Mouse (Mus musculus) liver, embryonic 13.5 days (tissue): Measurements from ENCODE around the gene Gm12355. TPM values are rescaled to one million over a fixed set of nuclear protein-coding genes. Genes with fewer than 3 reads are reported as not detected.

Experiments
- ATAC-seq: fragments of 200-750 bp; cut with Nextera tagmentation; 2 replicates; pipeline ENCODE4 v1.8.0; 2017; ENCODE audit warnings: low read depth, mild to moderate bottlenecking, moderate number of reproducible peaks, moderate library complexity
- DNase-seq: peaks from one replicate; pipeline ENCODE4 v3.0.0; 2022
- H3K27ac ChIP-seq: fragments of 300-500 bp; sonication (generic); 2 replicates; pipeline ENCODE4 v1.5.1; 2015; ENCODE audit warnings: moderate library complexity, mild to moderate bottlenecking, inconsistent platforms
- H3K27me3 ChIP-seq: fragments of 300-500 bp; sonication (generic); 2 replicates; pipeline ENCODE4 v1.6.1; 2015; ENCODE audit warnings: mild to moderate bottlenecking, inconsistent platforms
- H3K36me3 ChIP-seq: fragments of 300-500 bp; sonication (generic); 2 replicates; pipeline ENCODE4 v1.6.1; 2015; ENCODE audit warnings: mild to moderate bottlenecking, inconsistent platforms
- H3K4me1 ChIP-seq: fragments of 300-500 bp; sonication (generic); replicated peaks from 2 replicates; pipeline ENCODE4 v1.6.1; 2015; ENCODE audit warnings: inconsistent platforms
- H3K4me2 ChIP-seq: fragments of 300-500 bp; sonication (generic); 2 replicates; pipeline ENCODE4 v1.6.1; 2015; ENCODE audit warnings: inconsistent platforms, mild to moderate bottlenecking, moderate library complexity
- H3K4me3 ChIP-seq: fragments of 300-500 bp; sonication (generic); replicated peaks from 2 replicates; pipeline ENCODE4 v1.5.1; 2015; ENCODE audit warnings: mild to moderate bottlenecking, inconsistent platforms
- H3K9ac ChIP-seq: fragments of 300-500 bp; sonication (generic); 2 replicates; pipeline ENCODE4 v1.6.1; 2015; ENCODE audit warnings: mild to moderate bottlenecking, inconsistent platforms
- H3K9me3 ChIP-seq: fragments of 300-500 bp; sonication (generic); replicated peaks from 2 replicates; pipeline ENCODE4 v1.6.1; 2016; ENCODE audit warnings: inconsistent platforms
- WGBS: fragments of 180-500 bp; shearing (Covaris S2); methylation state at CpG from one replicate; pipeline ENCODE4 v1.1.7; 2015; ENCODE audit not compliant: insufficient replicate concordance; 5-methylcytosine and 5-hydroxymethylcytosine counted together
- polyA plus RNA-seq: library from polyadenylated mRNA; unstranded; fragments of >200 nt; fragmentation: Nextera tagmentation; extraction: Ambion mirVana; gene quantifications from 2 replicates; pipeline ENCODE4 v1.2.1, GENCODE M21; 2015

Gene Gm12355
- polyA plus RNA-seq, 1 experiment from 2014 or later = 0.53 TPM

GRCm38 (mm10) chr11:98602090-98602690, 23.3 kb downstream of the Gm12355 start:
- ATAC-seq = peak; percentile 44; the same call in 1 of the 2 replicates

GRCm38 (mm10) chr11:98599291-98599690, 26.2 kb downstream of the Gm12355 start:
- no peaks in the 10 kb centered on the region for H3K36me3 ChIP-seq
- 23% methylated on average over 18 of the region's 18 CpGs for WGBS
- peaks cover 18% of the 10 kb centered on the region for H3K4me1 ChIP-seq
- no peak overlapping the region for H3K27ac ChIP-seq
- H3K4me2 ChIP-seq = no peak overlapping the region
- DNase-seq (no peak), ATAC-seq (no peak)
- no peak overlapping the region for H3K4me3 ChIP-seq
- H3K9me3 ChIP-seq = no peaks in the 10 kb centered on the region
- no peak overlapping the region for H3K9ac ChIP-seq
- H3K27me3 ChIP-seq = peaks cover 55% of the 10 kb centered on the region

More at GRCm38 (mm10) chr11:98602090-98602690, 23.3 kb downstream of the Gm12355 start:
- Histone ChIP-seq H3K36me3 (no peaks in the 10 kb centered on the region), H3K9ac (no peak overlapping the region), H3K27me3 (peaks cover 67% of the 10 kb centered on the region), H3K9me3 (no peaks in the 10 kb centered on the region), H3K4me2 (peak overlapping the region; percentile 56), H3K4me1 (peaks cover 16% of the 10 kb centered on the region), H3K27ac (no peak overlapping the region), H3K4me3 (peak overlapping the region; percentile 32)
- peak; percentile 68 for DNase-seq
- WGBS = 1% methylated on average over 20 of the region's 20 CpGs

GRCm38 (mm10) chr11:98598851-98599290, 26.6 kb downstream of the Gm12355 start:
- Histone ChIP-seq H3K27me3 (peaks cover 55% of the 10 kb centered on the region), H3K9me3 (no peaks in the 10 kb centered on the region), H3K4me2 (no peak overlapping the region), H3K27ac (no peak overlapping the region), H3K36me3 (no peaks in the 10 kb centered on the region), H3K9ac (no peak overlapping the region), H3K4me3 (no peak overlapping the region), H3K4me1 (peaks cover 18% of the 10 kb centered on the region)
- ATAC-seq (no peak), DNase-seq (no peak)
- WGBS = 56% methylated on average over 18 of the region's 18 CpGs

- Histone ChIP-seq H3K9me3 (no peaks in the 10 kb centered on the region), H3K27ac (peak within 1 kb of the TSS; percentile 16; the same call in 1 of the 2 replicates)
- whole genome bisulfite sequencing = 73% methylated on average over 8 of the region's 8 CpGs
Measured at GRCm38 (mm10) chr11:98597991-98598390, 27.5 kb downstream of the Gm12355 start, which contains the start of gene Lrrc3c. TSS of gene Lrrc3c (plus strand) at chr11:98598291.

GRCm38 (mm10) chr11:98597363-98597762, 28.1 kb downstream of the Gm12355 start:
- Histone ChIP-seq H3K9ac (no peak overlapping the region), H3K4me1 (peaks cover 27% of the 10 kb centered on the region), H3K9me3 (no peaks in the 10 kb centered on the region), H3K4me2 (no peak overlapping the region), H3K27me3 (peaks cover 55% of the 10 kb centered on the region), H3K36me3 (no peaks in the 10 kb centered on the region), H3K4me3 (no peak overlapping the region), H3K27ac (peak overlapping the region; percentile 16; the same call in 1 of the 2 replicates)
- ATAC-seq = peak; percentile 63
- WGBS = 24% methylated on average over 6 of the region's 6 CpGs
- DNase-seq = peak; percentile 65

More at GRCm38 (mm10) chr11:98597991-98598390, 27.5 kb downstream of the Gm12355 start, which contains the start of gene Lrrc3c:
- ATAC-seq (no peak), DNase-seq (no peak)
- H3K9ac ChIP-seq = no peak within 1 kb of the TSS
- H3K4me1 ChIP-seq = peaks cover 22% of the 10 kb centered on the region
- H3K4me2 ChIP-seq = no peak within 1 kb of the TSS
- H3K27me3 ChIP-seq = peaks cover 52% of the 10 kb centered on the region
- H3K36me3 ChIP-seq = no peaks in the 10 kb centered on the region
- no peak within 1 kb of the TSS for H3K4me3 ChIP-seq

DNA sequence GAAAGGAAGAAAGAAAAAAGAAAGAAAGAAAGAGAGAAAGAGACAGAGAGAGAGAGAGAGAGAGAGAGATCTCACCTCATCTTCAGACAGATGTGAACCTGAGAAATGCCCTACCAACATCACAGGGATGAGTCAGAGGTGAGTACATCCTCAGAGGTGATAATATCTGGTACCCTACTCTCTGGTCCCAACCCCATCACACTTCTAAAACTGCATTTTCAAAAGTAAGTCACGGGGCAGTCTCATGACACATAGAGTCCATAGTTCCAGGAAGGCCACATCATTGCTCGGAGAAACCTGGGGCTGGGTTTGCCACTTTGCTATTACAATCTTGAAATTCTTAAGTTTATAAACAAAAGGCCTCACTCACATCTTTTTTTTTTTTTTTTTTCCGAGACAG, 29.5 kb downstream of the Gm12355 start:
- no peak for ATAC-seq
- peaks cover 47% of the 10 kb centered on the region for H3K27me3 ChIP-seq

DNA sequence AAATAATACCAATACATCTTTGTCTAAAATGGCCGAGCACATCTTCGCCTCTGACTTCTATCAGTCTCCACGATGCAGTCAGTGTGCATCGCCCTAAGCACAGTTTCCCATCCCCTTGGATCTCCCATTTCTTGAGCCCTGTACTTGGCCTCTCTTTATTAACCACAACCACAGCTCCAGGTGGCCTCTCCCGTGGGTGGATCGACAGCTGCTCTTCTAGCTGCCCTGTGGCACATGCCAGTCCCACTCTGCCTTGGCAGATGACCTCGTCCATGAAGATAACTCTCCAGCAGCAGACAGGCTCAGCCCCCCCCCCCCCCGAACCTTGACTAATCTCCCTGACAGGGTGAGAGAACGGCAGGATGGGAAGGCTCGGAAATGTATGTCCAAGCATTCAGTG, 30.0 kb downstream of the Gm12355 start:
- Histone ChIP-seq H3K4me3 (no peak overlapping the region), H3K27ac (no peak overlapping the region), H3K4me1 (peaks cover 25% of the 10 kb centered on the region), H3K4me2 (no peak overlapping the region), H3K36me3 (no peaks in the 10 kb centered on the region), H3K9ac (no peak overlapping the region), H3K27me3 (peaks cover 42% of the 10 kb centered on the region), H3K9me3 (no peaks in the 10 kb centered on the region)
- no peak for DNase-seq
- no peak for ATAC-seq
- WGBS = 58% methylated on average over 10 of the region's 10 CpGs

More for the DNA sequence above, 29.5 kb downstream of the Gm12355 start:
- DNase-seq = no peak
- H3K36me3 ChIP-seq = no peaks in the 10 kb centered on the region
- H3K9ac ChIP-seq = no peak overlapping the region
- no peaks in the 10 kb centered on the region for H3K9me3 ChIP-seq
- H3K4me1 ChIP-seq = peaks cover 25% of the 10 kb centered on the region
- 66% methylated on average over 3 of the region's 3 CpGs for WGBS
- no peak overlapping the region for H3K27ac ChIP-seq
- no peak overlapping the region for H3K4me2 ChIP-seq
- no peak overlapping the region for H3K4me3 ChIP-seq

DNA sequence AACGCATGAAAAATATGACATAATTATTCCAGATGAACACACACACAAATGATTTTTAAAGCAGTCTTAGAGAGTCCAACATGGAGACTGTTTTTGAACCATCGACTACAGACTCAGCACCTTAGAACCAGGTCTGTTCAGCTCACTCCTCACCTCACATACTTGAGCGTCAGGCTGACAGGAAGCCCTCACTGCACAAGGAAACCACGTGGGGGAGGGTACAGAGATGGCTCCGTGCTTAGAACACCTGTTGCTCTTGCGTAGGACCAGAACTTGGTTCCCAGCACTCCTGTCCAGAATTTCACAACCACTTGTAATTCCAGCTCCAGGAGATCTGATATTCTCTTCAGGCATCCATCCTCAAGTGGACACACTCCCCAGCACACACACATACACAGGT, 30.4 kb downstream of the Gm12355 start:
- Histone ChIP-seq H3K4me1 (peaks cover 25% of the 10 kb centered on the region), H3K9me3 (no peaks in the 10 kb centered on the region), H3K27ac (no peak overlapping the region), H3K9ac (no peak overlapping the region), H3K36me3 (no peaks in the 10 kb centered on the region), H3K4me3 (no peak overlapping the region), H3K4me2 (no peak overlapping the region), H3K27me3 (peaks cover 37% of the 10 kb centered on the region)
- DNase-seq = no peak
- ATAC-seq = no peak
- 50% methylated on average over 6 of the region's 6 CpGs for WGBS

DNA sequence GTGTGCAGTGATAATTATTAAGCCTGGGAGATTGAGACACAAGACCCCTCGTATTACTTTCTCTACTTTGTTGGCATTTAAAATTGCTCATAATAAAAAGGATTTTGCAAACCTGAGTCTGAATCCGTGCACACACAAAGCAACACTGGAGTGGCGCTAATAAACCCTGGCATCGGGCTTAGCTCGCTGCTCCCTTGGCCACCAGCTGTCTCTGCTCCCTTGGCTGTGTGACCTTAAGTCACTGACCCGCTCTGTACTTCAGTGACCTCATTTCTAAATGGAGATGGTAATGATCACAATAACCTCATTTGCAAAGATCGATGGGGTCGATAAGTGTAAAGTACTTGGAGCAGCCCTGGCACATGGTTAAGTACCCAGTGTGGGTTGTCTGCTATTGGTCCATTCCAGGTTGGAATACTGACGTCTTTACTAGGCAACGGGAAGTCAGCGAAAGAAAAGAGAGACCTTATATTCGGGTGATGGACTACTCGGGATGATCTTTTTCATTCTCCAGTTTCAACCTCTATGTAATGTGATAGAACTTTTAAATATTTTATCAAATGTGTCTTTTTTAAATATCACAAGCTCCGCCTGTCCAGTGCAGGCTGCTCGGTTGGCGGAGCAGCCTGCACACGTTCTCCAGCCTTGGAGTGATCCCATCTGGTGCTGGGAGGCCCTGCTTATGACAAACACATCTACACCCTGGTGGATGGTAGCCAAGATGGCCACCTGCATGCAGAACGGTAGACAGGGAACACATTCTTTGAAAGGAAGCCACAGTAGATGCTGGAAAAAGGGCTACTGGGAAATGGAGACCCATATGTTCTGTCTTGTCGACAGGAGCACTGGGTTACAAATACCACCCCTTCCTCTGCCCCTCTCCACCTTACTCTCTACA, 34.7 kb downstream of the Gm12355 start:
- Histone ChIP-seq H3K9me3 (no peaks in the 10 kb centered on the region), H3K27me3 (peaks cover 12% of the 10 kb centered on the region; the same call in 1 of the 2 replicates), H3K36me3 (no peaks in the 10 kb centered on the region), H3K4me3 (no peak overlapping the region), H3K4me1 (peaks cover 51% of the 10 kb centered on the region), H3K9ac (no peak overlapping the region), H3K27ac (no peak overlapping the region), H3K4me2 (no peak overlapping the region)
- DNase-seq = no peak
- 78% methylated on average over 19 of the region's 19 CpGs for WGBS
- ATAC-seq = no peak

GRCm38 (mm10) chr11:98589306-98589705, 36.2 kb downstream of the Gm12355 start:
- WGBS = 55% methylated on average over 8 of the region's 8 CpGs
- Histone ChIP-seq H3K4me1 (peaks cover 66% of the 10 kb centered on the region), H3K9me3 (no peaks in the 10 kb centered on the region), H3K27me3 (peaks cover 12% of the 10 kb centered on the region; the same call in 1 of the 2 replicates), H3K9ac (peak overlapping the region; percentile 94; the same call in 1 of the 2 replicates), H3K36me3 (no peaks in the 10 kb centered on the region), H3K4me2 (peak overlapping the region; percentile 85), H3K27ac (peak overlapping the region; percentile 100), H3K4me3 (no peak overlapping the region)
- no peak for ATAC-seq
- no peak for DNase-seq

GRCm38 (mm10) chr11:98588833-98589281, 36.6 kb downstream of the Gm12355 start:
- no peaks in the 10 kb centered on the region for H3K36me3 ChIP-seq
- H3K9me3 ChIP-seq = no peaks in the 10 kb centered on the region
- peak overlapping the region; percentile 94 for H3K9ac ChIP-seq
- H3K4me3 ChIP-seq = peak overlapping the region; percentile 90
- H3K4me1 ChIP-seq = peaks cover 70% of the 10 kb centered on the region
- H3K4me2 ChIP-seq = peak overlapping the region; percentile 85
- no peak for ATAC-seq
- peak overlapping the region; percentile 100 for H3K27ac ChIP-seq
- peaks cover 12% of the 10 kb centered on the region; the same call in 1 of the 2 replicates for H3K27me3 ChIP-seq
- no peak for DNase-seq
- 54% methylated on average over 6 of the region's 6 CpGs for WGBS
